Mouse (Mus musculus) C2C12 (cell line): ENCODE data around the gene Coro6.

Source experiments
- CEBPB ChIP-seq: IDR thresholded peaks from one replicate; pipeline ENCODE4 v1.6.1; 2011; ENCODE audit warnings: low read depth, mild to moderate bottlenecking, control low read depth, moderate library complexity
- CTCF ChIP-seq: IDR thresholded peaks from one replicate; pipeline ENCODE4 v1.5.1; 2011; ENCODE audit not compliant: control insufficient read depth, insufficient read depth, insufficient read length
- MAX ChIP-seq: IDR thresholded peaks from one replicate; pipeline ENCODE4 v1.6.1; 2011; ENCODE audit warnings: mild to moderate bottlenecking, control low read depth
- USF1 ChIP-seq: IDR thresholded peaks from one replicate; pipeline ENCODE4 v1.6.1; 2011; ENCODE audit warnings: low read depth, mild to moderate bottlenecking, control low read depth, moderate library complexity

DNA sequence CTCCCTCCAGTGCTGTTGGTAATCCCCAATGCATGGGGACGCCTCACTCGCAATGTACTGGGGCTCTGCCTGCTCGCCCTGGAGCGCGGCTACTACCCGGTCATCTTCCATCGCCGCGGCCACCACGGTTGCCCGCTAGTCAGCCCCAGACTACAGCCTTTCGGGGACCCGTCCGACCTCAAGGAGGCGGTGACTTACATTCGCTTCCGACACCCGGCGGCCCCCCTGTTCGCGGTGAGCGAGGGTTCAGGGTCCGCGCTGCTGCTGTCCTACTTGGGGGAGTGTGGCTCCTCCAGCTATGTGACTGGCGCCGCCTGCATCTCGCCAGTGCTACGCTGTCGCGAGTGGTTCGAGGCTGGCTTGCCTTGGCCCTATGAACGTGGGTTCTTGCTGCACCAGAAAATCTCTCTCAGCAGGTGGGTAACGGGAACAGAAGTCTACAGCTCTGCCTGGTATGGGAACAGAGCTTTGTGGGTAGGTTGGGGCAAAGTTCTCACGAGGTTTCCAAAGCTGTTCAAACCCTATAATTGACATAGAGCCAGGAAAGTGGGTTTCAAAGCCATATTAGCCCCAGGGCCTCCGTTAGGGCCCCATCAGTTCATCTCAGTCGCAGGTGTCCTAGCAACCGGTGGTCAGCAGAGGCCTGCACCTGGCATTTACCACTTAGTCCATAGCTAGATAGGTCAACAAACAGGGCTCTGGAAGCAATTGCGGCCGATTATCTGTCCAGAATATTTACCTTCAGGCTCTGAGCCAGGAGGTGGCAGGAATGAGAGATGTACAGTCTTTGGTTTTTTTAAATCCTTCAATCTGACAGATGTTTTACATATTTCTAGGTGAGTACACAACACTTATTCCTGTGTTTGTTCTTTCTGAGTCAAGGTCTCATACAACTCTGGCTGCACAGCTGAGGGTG is 53.7 kb downstream of the Coro6 start, which contains the start of gene Trp53i13:
- TF ChIP-seq USF1 (no peak), CEBPB (no peak), MAX (no peak), CTCF (no peak)
